Mouse (Mus musculus): ENCODE measurements around the gene Pepd. TPM values are rescaled to one million over a fixed set of nuclear protein-coding genes. Genes with fewer than 3 reads are reported as not detected.

The Pepd gene
- polyA plus RNA-seq, 1 experiment from 2014 or later: 48.8 TPM

GRCm38 (mm10) chr7:34917998-34918397 is 5.8 kb downstream of the Pepd start:
- Histone ChIP-seq H3K27ac (replicated peaks in 1 of 2; ENCODE audit: control insufficient read depth in 1 of 2, insufficient read depth in 1 of 2, low read depth in 2 of 2, low read length in 2 of 2) (no peak overlapping the region), H3K9me3 (ENCODE audit: control insufficient read depth, low read length) (no peaks in the 10 kb centered on the region), H3K36me3 (ENCODE audit: control insufficient read depth, insufficient read depth, low read length) (peaks cover 4% of the 10 kb centered on the region; the same call in 1 of the 2 replicates), H3K4me2 (ENCODE audit: low read length) (no peak overlapping the region), H3K9ac (ENCODE audit: low read length) (no peak overlapping the region), H3K4me1 (ENCODE audit: control insufficient read depth in 2 of 2, insufficient read depth in 2 of 2, low read length in 2 of 2) (peaks cover 0 to 1% of the 10 kb centered on the region in 2 experiments; a peak in 2 of 4 replicates), H3K27me3 (ENCODE audit: control insufficient read depth, insufficient read depth, low read length) (no peaks in the 10 kb centered on the region), H3K4me3 (ENCODE audit: control insufficient read depth in 1 of 2, insufficient read depth in 1 of 2, low read depth in 1 of 2, low read length in 2 of 2) (no peak overlapping the region)
- ATAC-seq (ENCODE audit: insufficient number of reproducible peaks, insufficient read depth, low FRiP score, low read depth): no peak
- 87% methylated on average over 4 of the region's 4 CpGs for WGBS

- Histone ChIP-seq H3K9me3 (ENCODE audit: control insufficient read depth, low read length) (no peaks in the 10 kb centered on the region), H3K27ac (replicated peaks in 1 of 2; ENCODE audit: control insufficient read depth in 1 of 2, insufficient read depth in 1 of 2, low read depth in 2 of 2, low read length in 2 of 2) (no peak overlapping the region), H3K4me3 (ENCODE audit: control insufficient read depth in 1 of 2, insufficient read depth in 1 of 2, low read depth in 1 of 2, low read length in 2 of 2) (no peak overlapping the region), H3K36me3 (ENCODE audit: control insufficient read depth, insufficient read depth, low read length) (peaks cover 4% of the 10 kb centered on the region; the same call in 1 of the 2 replicates), H3K4me2 (ENCODE audit: low read length) (no peak overlapping the region), H3K4me1 (ENCODE audit: control insufficient read depth in 2 of 2, insufficient read depth in 2 of 2, low read length in 2 of 2) (no peaks in the 10 kb centered on the region), H3K9ac (ENCODE audit: low read length) (no peak overlapping the region), H3K27me3 (ENCODE audit: control insufficient read depth, insufficient read depth, low read length) (no peaks in the 10 kb centered on the region)
- no peak for ATAC-seq (ENCODE audit: insufficient number of reproducible peaks, insufficient read depth, low FRiP score, low read depth)
- WGBS: 71% methylated on average over 8 of the region's 8 CpGs
These were observed 6.2 kb downstream of the Pepd start for GRCm38 (mm10) chr7:34918416-34918815.

GRCm38 (mm10) chr7:34919054-34919453 is 6.9 kb downstream of the Pepd start:
- 79% methylated on average over 5 of the region's 5 CpGs for WGBS
- no peak overlapping the region for H3K9ac ChIP-seq (ENCODE audit: low read length)
- no peak overlapping the region for H3K27ac ChIP-seq (replicated peaks in 1 of 2; ENCODE audit: control insufficient read depth in 1 of 2, insufficient read depth in 1 of 2, low read depth in 2 of 2, low read length in 2 of 2)
- H3K4me3 ChIP-seq (ENCODE audit: control insufficient read depth in 1 of 2, insufficient read depth in 1 of 2, low read depth in 1 of 2, low read length in 2 of 2): no peak overlapping the region
- H3K27me3 ChIP-seq (ENCODE audit: control insufficient read depth, insufficient read depth, low read length): no peaks in the 10 kb centered on the region
- H3K4me1 ChIP-seq (ENCODE audit: control insufficient read depth in 2 of 2, insufficient read depth in 2 of 2, low read length in 2 of 2): no peaks in the 10 kb centered on the region
- no peaks in the 10 kb centered on the region for H3K9me3 ChIP-seq (ENCODE audit: control insufficient read depth, low read length)
- peaks cover 4% of the 10 kb centered on the region; the same call in 1 of the 2 replicates for H3K36me3 ChIP-seq (ENCODE audit: control insufficient read depth, insufficient read depth, low read length)
- ATAC-seq (ENCODE audit: insufficient number of reproducible peaks, insufficient read depth, low FRiP score, low read depth): no peak
- H3K4me2 ChIP-seq (ENCODE audit: low read length): no peak overlapping the region

- no peaks in the 10 kb centered on the region for H3K9me3 ChIP-seq (ENCODE audit: control insufficient read depth, low read length)
- 50% methylated on average over 5 of the region's 5 CpGs for WGBS
- H3K4me3 ChIP-seq (ENCODE audit: control insufficient read depth in 1 of 2, insufficient read depth in 1 of 2, low read depth in 1 of 2, low read length in 2 of 2): no peak overlapping the region
- no peak for ATAC-seq (ENCODE audit: insufficient number of reproducible peaks, insufficient read depth, low FRiP score, low read depth)
- no peaks in the 10 kb centered on the region for H3K27me3 ChIP-seq (ENCODE audit: control insufficient read depth, insufficient read depth, low read length)
- no peak overlapping the region for H3K9ac ChIP-seq (ENCODE audit: low read length)
- H3K27ac ChIP-seq (replicated peaks in 1 of 2; ENCODE audit: control insufficient read depth in 1 of 2, insufficient read depth in 1 of 2, low read depth in 2 of 2, low read length in 2 of 2): no peak overlapping the region
- no peaks in the 10 kb centered on the region for H3K4me1 ChIP-seq (ENCODE audit: control insufficient read depth in 2 of 2, insufficient read depth in 2 of 2, low read length in 2 of 2)
- H3K36me3 ChIP-seq (ENCODE audit: control insufficient read depth, insufficient read depth, low read length): peaks cover 4% of the 10 kb centered on the region; the same call in 1 of the 2 replicates
- H3K4me2 ChIP-seq (ENCODE audit: low read length): no peak overlapping the region
These were observed 7.6 kb downstream of the Pepd start for GRCm38 (mm10) chr7:34919809-34920208.

GRCm38 (mm10) chr7:34925208-34925607 is 13.0 kb downstream of the Pepd start:
- H3K4me3 ChIP-seq (ENCODE audit: control insufficient read depth in 1 of 2, insufficient read depth in 1 of 2, low read depth in 1 of 2, low read length in 2 of 2): no peak overlapping the region
- H3K27ac ChIP-seq (replicated peaks in 1 of 2; ENCODE audit: control insufficient read depth in 1 of 2, insufficient read depth in 1 of 2, low read depth in 2 of 2, low read length in 2 of 2): no peak overlapping the region
- WGBS: 47% methylated on average over 5 of the region's 5 CpGs
- H3K27me3 ChIP-seq (ENCODE audit: control insufficient read depth, insufficient read depth, low read length): no peaks in the 10 kb centered on the region
- no peak overlapping the region for H3K4me2 ChIP-seq (ENCODE audit: low read length)
- H3K9ac ChIP-seq (ENCODE audit: low read length): no peak overlapping the region; the same call in 1 of the 2 replicates
- no peaks in the 10 kb centered on the region for H3K9me3 ChIP-seq (ENCODE audit: control insufficient read depth, low read length)
- no peak for ATAC-seq (ENCODE audit: insufficient number of reproducible peaks, insufficient read depth, low FRiP score, low read depth)
- H3K4me1 ChIP-seq (ENCODE audit: control insufficient read depth in 2 of 2, insufficient read depth in 2 of 2, low read length in 2 of 2): peaks cover 9 to 13% of the 10 kb centered on the region in 2 experiments
- H3K36me3 ChIP-seq (ENCODE audit: control insufficient read depth, insufficient read depth, low read length): peaks cover 4% of the 10 kb centered on the region; the same call in 1 of the 2 replicates

- H3K9me3 ChIP-seq (ENCODE audit: control insufficient read depth, low read length): no peaks in the 10 kb centered on the region
- H3K4me1 ChIP-seq (ENCODE audit: control insufficient read depth in 2 of 2, insufficient read depth in 2 of 2, low read length in 2 of 2): peaks cover 13 to 20% of the 10 kb centered on the region in 2 experiments
- H3K27ac ChIP-seq (replicated peaks in 1 of 2; ENCODE audit: control insufficient read depth in 1 of 2, insufficient read depth in 1 of 2, low read depth in 2 of 2, low read length in 2 of 2): no peak overlapping the region
- H3K4me3 ChIP-seq (ENCODE audit: control insufficient read depth in 1 of 2, insufficient read depth in 1 of 2, low read depth in 1 of 2, low read length in 2 of 2): no peak overlapping the region
- H3K36me3 ChIP-seq (ENCODE audit: control insufficient read depth, insufficient read depth, low read length): peaks cover 4% of the 10 kb centered on the region; the same call in 1 of the 2 replicates
- ATAC-seq (ENCODE audit: insufficient number of reproducible peaks, insufficient read depth, low FRiP score, low read depth): no peak
- WGBS: 86% methylated on average over 7 of the region's 7 CpGs
- no peak overlapping the region for H3K9ac ChIP-seq (ENCODE audit: low read length)
- H3K27me3 ChIP-seq (ENCODE audit: control insufficient read depth, insufficient read depth, low read length): no peaks in the 10 kb centered on the region
- H3K4me2 ChIP-seq (ENCODE audit: low read length): no peak overlapping the region
These were observed 13.8 kb downstream of the Pepd start for GRCm38 (mm10) chr7:34925956-34926355.

- Histone ChIP-seq H3K4me3 (ENCODE audit: control insufficient read depth in 1 of 2, insufficient read depth in 1 of 2, low read depth in 1 of 2, low read length in 2 of 2) (no peak overlapping the region), H3K9ac (ENCODE audit: low read length) (no peak overlapping the region), H3K27me3 (ENCODE audit: control insufficient read depth, insufficient read depth, low read length) (no peaks in the 10 kb centered on the region), H3K27ac (replicated peaks in 1 of 2; ENCODE audit: control insufficient read depth in 1 of 2, insufficient read depth in 1 of 2, low read depth in 2 of 2, low read length in 2 of 2) (no peak overlapping the region), H3K4me2 (ENCODE audit: low read length) (no peak overlapping the region), H3K9me3 (ENCODE audit: control insufficient read depth, low read length) (no peaks in the 10 kb centered on the region), H3K36me3 (ENCODE audit: control insufficient read depth, insufficient read depth, low read length) (peaks cover under 1% of the 10 kb centered on the region), H3K4me1 (ENCODE audit: control insufficient read depth in 2 of 2, insufficient read depth in 2 of 2, low read length in 2 of 2) (peaks cover 13 to 21% of the 10 kb centered on the region in 2 experiments)
- no peak for ATAC-seq (ENCODE audit: insufficient number of reproducible peaks, insufficient read depth, low FRiP score, low read depth)
- WGBS: 52% methylated on average over 8 of the region's 8 CpGs
These were observed 17.6 kb downstream of the Pepd start for GRCm38 (mm10) chr7:34929614-34930262.
